In the genomic region with DNA sequence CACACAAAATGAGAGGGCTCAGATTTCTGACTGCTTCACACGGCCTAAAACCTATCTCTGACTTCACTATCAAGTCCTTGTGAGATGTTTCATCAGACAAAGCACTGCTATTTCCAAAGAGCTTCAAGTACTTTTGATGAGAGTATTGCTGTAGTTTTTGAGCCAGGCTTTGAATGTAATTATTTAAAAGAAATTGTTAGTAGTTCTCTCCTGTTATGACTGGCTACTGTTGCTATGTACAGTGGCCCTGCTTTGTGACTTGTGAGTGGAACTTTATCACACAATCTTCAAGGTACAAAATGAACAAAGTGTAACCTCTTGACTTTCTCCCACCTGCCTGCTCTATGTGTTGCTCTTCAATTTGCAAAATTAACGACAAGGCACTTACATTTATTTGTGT, we compare ENCODE assay signal across 25 mouse cellular contexts.
"Had no signal": no experiment of that assay in that cellular context is flagged by ENCODE, and none has a peak within 500 bp of the region (broad histone marks: within the 10 kb centered on the region; RNA-seq: fewer than 3 reads in every experiment).

No protein-coding gene starts in this region.

- H3K9ac ChIP-seq: heart, embryonic 12.5 days; heart, embryonic 13.5 days; heart, embryonic 15.5 days; hindbrain, embryonic 12.5 days; hindbrain, embryonic 13.5 days; hindbrain, embryonic 14.5 days; hindbrain, embryonic 15.5 days; intestine, embryonic 15.5 days had no signal

- ATAC-seq: hindbrain, embryonic 16.5 days; hindbrain, postnatal 0 days; inflammation-experienced regulatory T-cells, adult 6 months; intestine, embryonic 15.5 days; intestine, embryonic 16.5 days; intestine, postnatal 0 days had no signal

- H3K4me3 ChIP-seq: heart, adult 2 months; heart, embryonic 10.5 days; heart, embryonic 12.5 days; heart, embryonic 13.5 days; heart, embryonic 15.5 days; hindbrain, embryonic 10.5 days; hindbrain, embryonic 12.5 days; hindbrain, embryonic 13.5 days; hindbrain, embryonic 15.5 days; intestine, embryonic 15.5 days; layer of hippocampus, adult 2 months had no signal

- H3K27ac ChIP-seq: heart, adult 2 months; heart, embryonic 10.5 days; heart, embryonic 13.5 days; heart, embryonic 15.5 days; hindbrain, embryonic 10.5 days; hindbrain, embryonic 12.5 days; hindbrain, embryonic 13.5 days; hindbrain, embryonic 14.5 days; hindbrain, embryonic 15.5 days; hindbrain, postnatal 0 days; intestine, embryonic 15.5 days; layer of hippocampus, adult 2 months had no signal

- H3K27me3 ChIP-seq: heart, embryonic 13.5 days; heart, embryonic 15.5 days; hindbrain, embryonic 12.5 days; hindbrain, embryonic 13.5 days; hindbrain, embryonic 15.5 days; intestine, embryonic 15.5 days had no signal

- DNase-seq: heart, adult 2 months; heart, postnatal 10 days; heart, postnatal 14 days; heart, postnatal 36 days; heart, postnatal 4 days; kidney, postnatal 10 days; layer of hippocampus, adult 9-11 months; layer of hippocampus, postnatal 36 days had no signal

- H3K36me3 ChIP-seq: heart, embryonic 10.5 days; heart, embryonic 12.5 days; heart, embryonic 13.5 days; heart, embryonic 15.5 days; hindbrain, embryonic 10.5 days; hindbrain, embryonic 12.5 days; hindbrain, embryonic 13.5 days; hindbrain, embryonic 15.5 days; intestine, embryonic 15.5 days had no signal

- H3K9me3 ChIP-seq: heart, embryonic 10.5 days; heart, embryonic 12.5 days; heart, embryonic 13.5 days; heart, embryonic 15.5 days; hindbrain, embryonic 10.5 days; hindbrain, embryonic 12.5 days; hindbrain, embryonic 13.5 days; hindbrain, embryonic 15.5 days; intestine, embryonic 15.5 days had no signal

- H3K4me1 ChIP-seq: hindbrain, embryonic 10.5 days; hindbrain, embryonic 12.5 days; hindbrain, embryonic 13.5 days; hindbrain, embryonic 15.5 days had no signal

- H3K4me2 ChIP-seq: heart, embryonic 11.5 days; heart, embryonic 12.5 days; heart, embryonic 13.5 days; heart, embryonic 15.5 days; hindbrain, embryonic 12.5 days; hindbrain, embryonic 13.5 days; hindbrain, embryonic 14.5 days; hindbrain, embryonic 15.5 days; intestine, embryonic 15.5 days had no signal
